In genomic region chr16:43441392-43441791, GRCm38 (mm10) we compare ENCODE assay signal across 27 mouse cellular contexts.
A peak's percentile ranks its signal among the peaks of the same experiment; 100 is the strongest.
DNase-seq lines count a peak whose midpoint lies in the region; ATAC-seq lines count a peak whose summit lies in the region.
"Had no signal": no experiment of that assay in that cellular context is flagged by ENCODE, and none has a peak within 500 bp of the region (broad histone marks: within the 10 kb centered on the region; RNA-seq: fewer than 3 reads in every experiment).

No protein-coding gene starts in this region.

- no peaks in the 10 kb centered on the region for H3K27me3 ChIP-seq in heart, embryonic 12.5 days (replicated peaks)
- H3K27me3 ChIP-seq in heart, embryonic 15.5 days, result no peaks in the 10 kb centered on the region
- H3K27me3 ChIP-seq: embryonic facial prominence, embryonic 13.5 days; forebrain, embryonic 12.5 days; forebrain, embryonic 15.5 days; hindbrain, embryonic 13.5 days; intestine, embryonic 15.5 days; kidney, embryonic 15.5 days had no signal

- H3K4me3 ChIP-seq in heart, embryonic 12.5 days, result no peak overlapping the region
- H3K4me3 ChIP-seq in heart, embryonic 15.5 days, result no peak overlapping the region
- H3K4me3 ChIP-seq: embryonic facial prominence, embryonic 10.5 days; embryonic facial prominence, embryonic 13.5 days; erythroblast, embryonic 14.5 days; forebrain, embryonic 12.5 days; forebrain, embryonic 15.5 days; hindbrain, embryonic 10.5 days; hindbrain, embryonic 13.5 days; intestine, embryonic 15.5 days; kidney, embryonic 15.5 days had no signal

- no peak overlapping the region for H3K9ac ChIP-seq in heart, embryonic 12.5 days
- H3K9ac ChIP-seq in heart, embryonic 15.5 days, result no peak overlapping the region
- H3K9ac ChIP-seq: embryonic facial prominence, embryonic 13.5 days; forebrain, embryonic 12.5 days; forebrain, embryonic 15.5 days; hindbrain, embryonic 13.5 days; intestine, embryonic 15.5 days; kidney, embryonic 15.5 days had no signal

- intact Hi-C loops in heart, postnatal 14 days (cut with DNase I), result no loop called here

- no peaks in the 10 kb centered on the region for H3K9me3 ChIP-seq in heart, embryonic 12.5 days (replicated peaks)
- H3K9me3 ChIP-seq in heart, embryonic 15.5 days (replicated peaks), result no peaks in the 10 kb centered on the region
- H3K9me3 ChIP-seq: embryonic facial prominence, embryonic 10.5 days; embryonic facial prominence, embryonic 13.5 days; forebrain, embryonic 12.5 days; forebrain, embryonic 15.5 days; hindbrain, embryonic 10.5 days; hindbrain, embryonic 13.5 days; intestine, embryonic 15.5 days; kidney, embryonic 15.5 days had no signal

- no peak overlapping the region for H3K4me2 ChIP-seq in heart, embryonic 12.5 days
- H3K4me2 ChIP-seq in heart, embryonic 15.5 days, result no peak overlapping the region
- H3K4me2 ChIP-seq: embryonic facial prominence, embryonic 13.5 days; forebrain, embryonic 12.5 days; forebrain, embryonic 15.5 days; hindbrain, embryonic 13.5 days; intestine, embryonic 15.5 days; kidney, embryonic 15.5 days had no signal

- WGBS in heart, embryonic 12.5 days, result 41% methylated on average over 6 of the region's 6 CpGs
- 37% methylated on average over 6 of the region's 6 CpGs for WGBS in heart, embryonic 15.5 days

- peaks cover 22% of the 10 kb centered on the region for H3K4me1 ChIP-seq in heart, embryonic 12.5 days (replicated peaks)
- H3K4me1 ChIP-seq in heart, embryonic 15.5 days (replicated peaks), result peaks cover 22% of the 10 kb centered on the region
- H3K4me1 ChIP-seq: embryonic facial prominence, embryonic 13.5 days; intestine, embryonic 15.5 days; kidney, embryonic 15.5 days had no signal

- H3K36me3 ChIP-seq in heart, embryonic 12.5 days, result no peaks in the 10 kb centered on the region
- H3K36me3 ChIP-seq in heart, embryonic 15.5 days, result no peaks in the 10 kb centered on the region
- H3K36me3 ChIP-seq: embryonic facial prominence, embryonic 10.5 days; embryonic facial prominence, embryonic 13.5 days; forebrain, embryonic 12.5 days; forebrain, embryonic 15.5 days; hindbrain, embryonic 10.5 days; hindbrain, embryonic 13.5 days; intestine, embryonic 15.5 days had no signal

- DNase-seq in heart, adult 11 months, result peak; percentile 35
- no peak for DNase-seq in heart, adult 9 months (ENCODE audit: low spot score in 2 of 2)
- no peak for DNase-seq in heart, adult 8-10 months (ENCODE audit: low spot score)
- DNase-seq in heart, postnatal 14 days, result no peak
- DNase-seq: adrenal gland, adult 8-10 months; adrenal gland, postnatal 25 days; cerebellum, adult 11-12 months; cerebellum, adult 8-10 months; cerebellum, postnatal 10 days; cerebellum, postnatal 36 days; embryo, embryonic 11 days; gastrocnemius, postnatal 25 days; kidney, adult 11 months; kidney, adult 8-10 months had no signal

- peak; percentile 63 for ATAC-seq in heart, embryonic 12.5 days (ENCODE audit: insufficient number of reproducible peaks, low FRiP score)
- ATAC-seq in heart, embryonic 15.5 days (replicated peaks; ENCODE audit: insufficient number of reproducible peaks, insufficient read depth, low FRiP score, low read depth), result peak; percentile 62
- ATAC-seq: activated CD4-positive, CD25-positive, alpha-beta regulatory T cell, adult 4 months; forebrain, embryonic 15.5 days; hindbrain, embryonic 16.5 days; intestine, embryonic 15.5 days had no signal

- H3K27ac ChIP-seq in heart, embryonic 12.5 days (ENCODE audit: poor library complexity, severe bottlenecking), result no peak overlapping the region
- peak overlapping the region; percentile 64 for H3K27ac ChIP-seq in heart, embryonic 15.5 days
- H3K27ac ChIP-seq: embryonic facial prominence, embryonic 10.5 days; embryonic facial prominence, embryonic 13.5 days; forebrain, embryonic 12.5 days; forebrain, embryonic 15.5 days; hindbrain, embryonic 10.5 days; hindbrain, embryonic 13.5 days; intestine, embryonic 15.5 days; kidney, embryonic 15.5 days had no signal
